Mouse (Mus musculus) midbrain, embryonic 15.5 days (tissue): ENCODE data around the gene P2rx7. TPM values are rescaled to one million over a fixed set of nuclear protein-coding genes. Genes with fewer than 3 reads are reported as not detected.

ENCODE experiments used
- ATAC-seq: fragments of 200-750 bp; cut with Nextera tagmentation; replicated peaks from 2 replicates; pipeline ENCODE4 v1.8.0; 2017; ENCODE audit warnings: moderate TSS enrichment
- H3K27ac ChIP-seq: fragments of 300-500 bp; sonication (generic); 2 replicates; pipeline ENCODE4 v1.5.1; 2015; ENCODE audit warnings: mild to moderate bottlenecking, inconsistent platforms
- H3K27me3 ChIP-seq: fragments of 300-500 bp; sonication (generic); replicated peaks from 2 replicates; pipeline ENCODE4 v1.6.1; 2015; ENCODE audit warnings: inconsistent platforms
- H3K36me3 ChIP-seq: fragments of 300-500 bp; sonication (generic); replicated peaks from 2 replicates; pipeline ENCODE4 v1.6.1; 2015; ENCODE audit warnings: inconsistent platforms
- H3K4me1 ChIP-seq: fragments of 300-500 bp; sonication (generic); 2 replicates; pipeline ENCODE4 v1.6.1; 2015; ENCODE audit warnings: inconsistent platforms
- H3K4me2 ChIP-seq: fragments of 300-500 bp; sonication (generic); 2 replicates; pipeline ENCODE4 v1.6.1; 2015; ENCODE audit warnings: inconsistent platforms, mild to moderate bottlenecking, moderate library complexity
- H3K4me3 ChIP-seq: fragments of 300-500 bp; sonication (generic); 2 replicates; pipeline ENCODE4 v1.5.1; 2015; ENCODE audit warnings: mild to moderate bottlenecking, inconsistent platforms
- H3K9ac ChIP-seq: fragments of 300-500 bp; sonication (generic); 2 replicates; pipeline ENCODE4 v1.6.1; 2015; ENCODE audit warnings: mild to moderate bottlenecking, inconsistent platforms
- H3K9me3 ChIP-seq: fragments of 300-500 bp; sonication (generic); 2 replicates; pipeline ENCODE4 v1.6.1; 2016; ENCODE audit warnings: inconsistent platforms
- WGBS: fragments of 180-500 bp; shearing (Covaris S2); methylation state at CpG from one replicate; pipeline ENCODE4 v1.1.7; 2015; ENCODE audit warnings: mixed read lengths; 5-methylcytosine and 5-hydroxymethylcytosine counted together
- polyA plus RNA-seq: library from polyadenylated mRNA; unstranded; fragments of >200 nt; fragmentation: Nextera tagmentation; extraction: Ambion mirVana; gene quantifications from 2 replicates; pipeline ENCODE4 v1.2.1, GENCODE M21; 2015

Gene P2rx7
- polyA plus RNA-seq, 1 experiment from 2014 or later, result 2.9 TPM

DNA sequence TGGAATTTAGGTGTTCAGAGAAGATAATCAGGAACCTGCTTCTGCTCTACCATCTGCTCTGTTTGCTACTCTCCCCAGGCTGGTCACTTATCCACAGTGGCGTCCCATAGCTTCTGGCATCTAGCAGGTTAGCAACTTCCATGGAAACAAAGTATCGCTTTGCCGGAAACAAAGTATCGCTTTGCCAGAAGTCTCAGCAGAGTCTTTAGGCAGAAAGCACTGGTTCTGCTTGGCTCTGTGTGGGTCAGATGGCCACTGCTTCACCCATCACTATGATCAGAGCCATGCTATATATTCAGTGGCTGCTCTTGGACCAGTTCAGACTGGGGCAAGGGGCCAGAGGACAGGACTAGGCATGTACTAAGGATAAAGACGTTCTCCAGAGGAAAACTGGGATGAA, 28.6 kb downstream of the P2rx7 start:
- Histone ChIP-seq H3K9me3 (no peaks in the 10 kb centered on the region), H3K4me2 (no peak overlapping the region), H3K36me3 (no peaks in the 10 kb centered on the region), H3K9ac (no peak overlapping the region), H3K27ac (no peak overlapping the region), H3K4me1 (no peaks in the 10 kb centered on the region), H3K27me3 (no peaks in the 10 kb centered on the region), H3K4me3 (no peak overlapping the region)
- WGBS, result 88% methylated on average over 5 of the region's 5 CpGs
- ATAC-seq, result no peak

DNA sequence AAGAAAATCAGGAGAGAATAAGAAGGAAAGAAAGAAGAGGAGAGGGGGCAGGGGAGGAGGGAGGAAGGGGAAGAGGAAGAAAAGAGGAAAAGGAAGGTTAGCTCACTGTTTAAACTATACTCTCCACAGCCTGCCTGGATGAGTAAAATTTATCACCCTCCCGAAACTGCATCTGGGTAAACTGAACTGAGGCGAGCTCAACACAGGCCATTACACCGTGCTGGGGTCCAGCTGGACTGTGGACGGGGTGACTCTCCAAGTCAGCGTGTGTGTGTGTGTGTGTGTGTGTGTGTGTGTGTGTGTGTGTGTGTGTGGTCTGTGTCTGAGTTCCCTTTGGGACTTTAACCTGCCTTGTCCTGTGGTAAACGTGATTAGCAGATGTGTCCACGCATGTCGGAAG, 32.3 kb downstream of the P2rx7 start:
- WGBS, result 81% methylated on average over 8 of the region's 8 CpGs

DNA sequence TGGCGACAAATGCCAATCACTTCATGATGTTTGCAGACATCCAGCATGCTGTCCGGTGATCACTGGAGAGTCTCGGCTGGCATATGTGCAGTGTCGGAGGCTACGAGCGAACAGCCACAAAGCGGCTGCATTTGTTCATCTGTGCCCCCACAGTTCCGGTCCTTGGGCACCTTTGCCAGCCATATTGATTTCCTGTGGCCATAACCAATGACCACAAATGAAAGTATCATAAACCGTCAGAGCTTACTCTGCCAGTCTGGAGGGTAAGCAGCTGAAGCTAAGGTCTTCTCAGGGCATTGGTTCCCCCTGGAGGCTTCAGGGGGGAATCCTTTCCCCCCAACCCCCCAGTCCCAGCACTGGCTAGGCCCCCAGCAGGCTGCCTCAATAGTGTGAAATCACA, 34.3 kb downstream of the P2rx7 start:
- Histone ChIP-seq H3K27ac (no peak overlapping the region), H3K27me3 (no peaks in the 10 kb centered on the region), H3K9me3 (no peaks in the 10 kb centered on the region), H3K4me2 (no peak overlapping the region), H3K9ac (no peak overlapping the region), H3K4me1 (no peaks in the 10 kb centered on the region), H3K4me3 (no peak overlapping the region), H3K36me3 (no peaks in the 10 kb centered on the region)
- ATAC-seq, result no peak
- 91% methylated on average over 9 of the region's 9 CpGs for WGBS

More for the DNA sequence above, 32.3 kb downstream of the P2rx7 start:
- Histone ChIP-seq H3K4me2 (no peak overlapping the region), H3K36me3 (no peaks in the 10 kb centered on the region), H3K9ac (no peak overlapping the region), H3K9me3 (no peaks in the 10 kb centered on the region), H3K27ac (no peak overlapping the region), H3K27me3 (no peaks in the 10 kb centered on the region), H3K4me3 (no peak overlapping the region), H3K4me1 (no peaks in the 10 kb centered on the region)
- ATAC-seq, result no peak

DNA sequence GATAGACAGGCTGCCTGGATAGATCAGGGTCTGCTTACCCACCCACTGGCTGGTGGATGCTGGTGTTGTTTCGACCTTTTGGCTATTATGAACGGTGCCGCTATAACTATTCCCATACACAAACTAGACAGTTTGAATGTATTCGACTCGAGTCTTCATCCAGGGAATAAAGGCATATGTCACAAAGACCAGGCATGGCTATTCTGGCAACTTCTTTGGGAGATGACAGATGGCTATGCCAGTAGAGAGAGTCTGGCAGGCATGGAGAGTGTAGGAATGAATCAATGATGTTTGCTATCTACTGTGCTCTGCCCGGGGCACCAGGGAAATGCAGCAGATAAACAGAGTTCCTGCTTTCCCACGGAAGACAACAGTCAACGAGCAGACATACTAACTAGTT, 36.2 kb downstream of the P2rx7 start:
- Histone ChIP-seq H3K36me3 (no peaks in the 10 kb centered on the region), H3K9ac (no peak overlapping the region), H3K4me3 (no peak overlapping the region), H3K9me3 (no peaks in the 10 kb centered on the region), H3K27me3 (no peaks in the 10 kb centered on the region), H3K4me2 (no peak overlapping the region), H3K4me1 (no peaks in the 10 kb centered on the region), H3K27ac (no peak overlapping the region)
- ATAC-seq, result no peak
- WGBS, result 87% methylated on average over 8 of the region's 8 CpGs

DNA sequence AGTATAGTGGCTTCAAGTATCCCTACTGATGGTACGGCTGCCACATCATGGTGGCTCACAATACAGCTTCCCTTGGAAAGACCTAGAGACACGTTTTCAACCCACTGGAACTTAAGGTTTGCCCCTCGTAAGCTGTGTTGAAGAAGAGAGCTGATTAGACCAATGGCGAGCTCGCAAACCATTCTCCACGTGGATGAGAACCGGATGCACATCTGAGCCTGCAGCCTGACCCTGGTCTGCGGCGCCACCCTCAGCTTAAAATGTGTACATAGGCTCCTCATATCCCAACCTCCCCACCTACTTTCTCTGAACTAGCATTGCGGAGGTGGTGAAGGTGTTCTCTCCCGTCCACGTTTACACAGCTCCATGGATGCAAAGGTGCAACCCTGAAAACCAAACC, 37.6 kb downstream of the P2rx7 start:
- Histone ChIP-seq H3K4me3 (no peak overlapping the region), H3K9me3 (no peaks in the 10 kb centered on the region), H3K27ac (no peak overlapping the region), H3K4me2 (no peak overlapping the region), H3K9ac (no peak overlapping the region), H3K36me3 (no peaks in the 10 kb centered on the region), H3K4me1 (no peaks in the 10 kb centered on the region), H3K27me3 (no peaks in the 10 kb centered on the region)
- no peak for ATAC-seq
- WGBS, result 83% methylated on average over 12 of the region's 12 CpGs

DNA sequence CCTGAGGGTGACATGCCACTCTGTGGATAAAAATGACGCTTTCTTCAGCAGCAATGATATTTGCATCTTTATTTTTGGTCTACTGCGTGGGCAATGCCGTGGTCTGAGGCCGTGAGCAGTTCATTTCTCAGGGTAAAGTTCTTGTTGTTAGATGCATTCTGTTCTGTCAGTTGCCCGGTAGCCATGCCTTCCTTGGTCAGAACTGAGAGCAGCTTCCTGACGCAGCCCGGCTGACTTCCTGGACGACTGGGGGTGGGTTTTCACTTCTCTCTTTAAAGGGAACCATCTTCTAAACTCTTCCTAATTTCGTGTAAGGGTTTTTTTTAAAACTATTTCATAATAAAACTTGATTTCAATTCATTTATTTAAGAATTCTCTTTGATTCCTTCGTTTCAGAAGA, 40.2 kb downstream of the P2rx7 start:
- Histone ChIP-seq H3K36me3 (no peaks in the 10 kb centered on the region), H3K9me3 (no peaks in the 10 kb centered on the region), H3K27ac (no peak overlapping the region), H3K4me3 (no peak overlapping the region), H3K4me2 (no peak overlapping the region), H3K27me3 (no peaks in the 10 kb centered on the region), H3K9ac (no peak overlapping the region), H3K4me1 (no peaks in the 10 kb centered on the region)
- no peak for ATAC-seq
- WGBS, result 81% methylated on average over 10 of the region's 10 CpGs

DNA sequence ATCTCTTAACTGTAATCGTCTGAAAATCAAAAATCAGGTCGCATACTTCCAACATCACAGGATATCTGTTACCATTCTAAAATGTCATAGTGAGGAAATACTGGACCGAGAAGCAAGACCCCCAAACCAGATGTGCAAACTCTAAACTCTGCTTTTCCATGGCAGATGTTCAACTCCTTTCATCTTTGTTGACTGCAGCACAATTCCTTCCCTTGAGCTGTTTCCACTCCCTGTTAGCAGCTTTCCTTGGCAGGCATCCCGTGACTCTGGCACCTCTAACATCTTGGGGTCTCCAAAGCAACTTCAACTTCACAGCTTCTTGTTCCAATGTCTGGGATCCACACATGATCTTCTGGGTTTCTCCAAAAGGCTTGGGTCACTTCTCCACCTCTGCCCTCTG, 43.7 kb downstream of the P2rx7 start:
- Histone ChIP-seq H3K9me3 (no peaks in the 10 kb centered on the region), H3K9ac (no peak overlapping the region), H3K4me1 (no peaks in the 10 kb centered on the region), H3K27ac (no peak overlapping the region), H3K27me3 (no peaks in the 10 kb centered on the region), H3K4me3 (no peak overlapping the region), H3K4me2 (no peak overlapping the region), H3K36me3 (no peaks in the 10 kb centered on the region)
- WGBS, result 85% methylated on average over 4 of the region's 4 CpGs
- no peak for ATAC-seq

DNA sequence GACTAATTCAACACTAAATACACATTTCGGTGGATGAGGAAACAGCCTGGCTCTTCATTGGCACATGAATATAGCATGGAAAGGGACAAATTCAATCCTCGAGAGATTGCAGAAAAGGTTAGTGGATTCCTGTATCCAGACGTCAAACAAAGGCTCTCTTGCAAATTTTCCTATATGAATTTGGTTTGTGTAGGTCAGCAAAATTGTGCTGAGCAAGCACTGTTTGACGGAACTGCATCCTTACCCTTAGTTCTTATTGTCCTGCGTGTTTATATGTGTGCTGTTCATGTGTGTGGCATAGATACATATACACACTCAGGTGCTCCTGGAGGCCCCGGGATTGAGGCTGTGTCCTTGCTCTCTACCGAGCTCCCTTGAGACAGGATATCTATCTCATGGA, 45.4 kb downstream of the P2rx7 start:
- H3K9ac ChIP-seq, result no peak overlapping the region
- H3K27ac ChIP-seq, result no peak overlapping the region
- H3K36me3 ChIP-seq, result no peaks in the 10 kb centered on the region
- no peak for ATAC-seq
- no peaks in the 10 kb centered on the region for H3K9me3 ChIP-seq
- H3K4me1 ChIP-seq, result peaks cover 4% of the 10 kb centered on the region
- no peaks in the 10 kb centered on the region for H3K27me3 ChIP-seq
- H3K4me2 ChIP-seq, result no peak overlapping the region
- WGBS, result 90% methylated on average over 7 of the region's 7 CpGs
- H3K4me3 ChIP-seq, result no peak overlapping the region

DNA sequence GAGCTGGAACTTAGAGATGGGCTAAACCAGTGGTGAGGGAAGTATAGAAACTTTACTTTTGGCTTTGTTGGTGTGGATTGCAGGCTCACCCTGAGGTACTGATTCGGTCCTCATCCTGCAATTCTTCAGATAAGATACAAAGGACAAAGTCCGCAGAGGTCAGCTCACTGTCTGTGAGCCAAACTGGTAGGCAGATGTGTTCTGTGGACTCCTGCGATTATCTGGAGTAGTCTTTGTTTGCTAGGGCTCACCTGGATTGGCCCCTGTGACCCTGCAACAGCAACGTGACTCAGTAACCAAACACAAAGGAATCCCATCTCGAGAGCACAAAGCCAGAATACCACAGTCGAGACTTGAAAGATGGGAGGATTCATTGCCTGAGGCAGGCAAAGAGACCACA, 46.8 kb downstream of the P2rx7 start:
- H3K27ac ChIP-seq, result no peak overlapping the region
- H3K4me1 ChIP-seq, result peaks cover 4% of the 10 kb centered on the region
- no peaks in the 10 kb centered on the region for H3K36me3 ChIP-seq
- H3K4me3 ChIP-seq, result no peak overlapping the region
- H3K27me3 ChIP-seq, result no peaks in the 10 kb centered on the region
- H3K9me3 ChIP-seq, result no peaks in the 10 kb centered on the region
- ATAC-seq, result no peak
- H3K9ac ChIP-seq, result no peak overlapping the region
- 50% methylated on average over 6 of the region's 6 CpGs for WGBS
- no peak overlapping the region for H3K4me2 ChIP-seq

DNA sequence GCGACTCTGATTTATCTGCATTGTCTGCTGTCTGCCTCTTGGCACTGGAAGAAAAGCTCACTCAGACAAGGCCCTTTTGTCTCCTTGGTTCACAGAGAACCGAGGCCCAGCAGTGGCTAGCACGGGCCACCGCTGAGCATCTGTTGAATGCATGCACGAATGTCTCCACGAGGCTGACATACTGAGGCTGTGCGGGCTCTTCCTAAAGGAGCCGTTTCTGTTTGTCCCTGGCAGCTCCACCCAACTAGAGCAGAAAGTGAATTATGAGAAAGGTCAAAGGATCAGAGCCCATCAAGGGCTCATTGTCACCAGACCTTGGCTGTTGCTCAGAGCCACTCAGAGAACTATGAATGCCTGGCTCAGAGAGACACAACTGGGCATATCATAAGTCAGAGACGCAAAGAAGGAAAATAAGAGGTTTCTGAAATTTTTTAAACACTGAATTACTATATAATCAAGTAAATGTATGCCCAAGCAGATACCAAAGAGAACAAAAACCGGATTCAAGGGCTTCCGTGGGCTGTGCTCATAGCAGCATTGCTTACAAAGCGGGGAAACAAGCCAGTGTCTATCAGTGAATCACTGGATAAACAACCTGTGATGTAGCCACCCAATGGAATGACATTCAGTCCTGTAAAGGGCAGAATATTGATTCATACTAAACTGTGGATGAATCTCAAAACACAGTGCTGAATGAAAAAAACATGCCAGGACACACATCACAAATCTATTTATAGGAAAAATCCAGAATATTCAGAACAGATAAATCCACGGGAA, 49.9 kb downstream of the P2rx7 start:
- Histone ChIP-seq H3K27me3 (no peaks in the 10 kb centered on the region), H3K27ac (peak overlapping the region; percentile 22; the same call in 1 of the 2 replicates), H3K4me2 (no peak overlapping the region), H3K9me3 (no peaks in the 10 kb centered on the region), H3K4me3 (no peak overlapping the region), H3K36me3 (no peaks in the 10 kb centered on the region), H3K9ac (no peak overlapping the region), H3K4me1 (peaks cover 4% of the 10 kb centered on the region)
- no peak for ATAC-seq
- WGBS, result 23% methylated on average over 13 of the region's 13 CpGs

DNA sequence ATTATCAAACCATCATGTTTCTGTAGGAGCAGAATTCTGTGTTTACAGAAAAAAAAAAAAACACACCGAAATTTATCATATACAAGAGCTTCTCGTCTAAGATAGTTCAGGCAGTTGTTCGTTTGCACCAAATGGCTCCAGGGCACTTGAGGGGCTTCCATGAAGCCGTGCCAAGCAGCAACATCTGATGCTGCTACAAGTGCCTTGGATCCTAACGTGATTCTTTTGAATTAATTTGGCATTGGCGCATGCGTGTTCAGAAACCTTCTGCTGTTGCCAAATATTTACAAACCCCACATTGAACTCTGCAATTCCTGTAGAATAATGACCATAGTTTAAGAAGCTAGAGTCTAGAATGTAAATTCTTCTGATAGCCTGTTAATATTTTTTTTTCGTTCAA, 51.8 kb downstream of the P2rx7 start:
- no peaks in the 10 kb centered on the region for H3K27me3 ChIP-seq
- no peak for ATAC-seq
- H3K27ac ChIP-seq, result no peak overlapping the region
- H3K4me2 ChIP-seq, result no peak overlapping the region
- H3K4me1 ChIP-seq, result peaks cover 4% of the 10 kb centered on the region
- no peak overlapping the region for H3K4me3 ChIP-seq
- no peak overlapping the region for H3K9ac ChIP-seq
- H3K9me3 ChIP-seq, result no peaks in the 10 kb centered on the region
- H3K36me3 ChIP-seq, result no peaks in the 10 kb centered on the region
- WGBS, result 62% methylated on average over 8 of the region's 8 CpGs

DNA sequence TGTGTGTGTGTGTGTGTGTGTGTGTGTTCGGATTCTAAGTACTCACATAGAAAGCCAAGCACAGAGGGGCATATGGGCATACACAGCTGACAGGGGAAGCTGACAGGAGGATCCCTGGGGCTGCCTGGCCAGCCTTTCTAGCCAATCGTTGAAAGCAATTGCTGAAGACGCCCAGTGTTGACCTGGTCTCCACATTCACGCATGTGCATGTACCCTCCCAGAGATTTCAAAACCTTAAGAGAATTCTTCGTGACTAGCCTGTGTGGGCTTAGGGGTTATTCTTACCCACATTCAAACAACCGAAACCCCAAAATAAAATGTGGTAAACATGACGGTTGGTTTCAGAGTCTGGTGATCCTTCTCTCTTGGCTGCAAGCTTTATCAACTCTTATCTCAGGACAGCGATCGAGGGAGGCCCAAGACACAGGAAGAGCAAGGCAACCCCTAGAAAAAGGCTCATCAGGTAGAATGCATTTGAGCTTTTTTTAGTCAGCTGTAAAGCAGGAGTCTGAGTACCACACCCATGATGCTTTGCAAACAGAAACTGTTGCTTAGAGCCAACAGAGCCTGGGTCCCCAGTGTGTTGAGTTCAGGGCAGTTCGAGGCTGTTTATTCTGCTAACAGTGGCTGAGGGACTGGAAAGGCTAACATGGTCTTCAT, 54.5 kb downstream of the P2rx7 start:
- Histone ChIP-seq H3K4me2 (no peak overlapping the region), H3K4me3 (no peak overlapping the region), H3K9me3 (no peaks in the 10 kb centered on the region), H3K27me3 (no peaks in the 10 kb centered on the region), H3K4me1 (peaks cover 4% of the 10 kb centered on the region), H3K27ac (no peak overlapping the region), H3K36me3 (no peaks in the 10 kb centered on the region), H3K9ac (no peak overlapping the region)
- no peak for ATAC-seq
- 89% methylated on average over 10 of the region's 10 CpGs for WGBS

DNA sequence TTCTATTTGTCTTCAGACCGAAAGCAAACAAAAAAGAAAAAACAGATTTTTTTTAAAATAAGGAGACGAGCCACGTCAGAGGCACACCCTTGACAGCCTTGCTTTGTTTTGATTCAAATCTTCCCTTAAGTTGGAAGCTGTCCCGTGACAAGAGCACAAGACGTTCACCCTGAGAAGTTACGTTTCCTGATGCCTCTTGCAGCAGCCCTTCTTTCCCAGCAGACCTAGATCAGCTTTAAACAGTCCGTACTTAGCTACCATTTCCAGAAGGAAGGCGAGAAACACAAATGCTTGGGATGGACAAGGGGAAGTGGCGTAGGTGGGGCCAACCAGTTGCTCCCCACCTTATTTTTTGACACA, 55.0 kb downstream of the P2rx7 start:
- Histone ChIP-seq H3K4me3 (no peak overlapping the region), H3K9me3 (no peaks in the 10 kb centered on the region), H3K27ac (no peak overlapping the region), H3K9ac (no peak overlapping the region), H3K27me3 (no peaks in the 10 kb centered on the region), H3K4me1 (no peaks in the 10 kb centered on the region), H3K4me2 (no peak overlapping the region), H3K36me3 (no peaks in the 10 kb centered on the region)
- no peak for ATAC-seq
- WGBS, result 81% methylated on average over 9 of the region's 9 CpGs
